Mouse (Mus musculus) liver, embryonic 14.5 days (tissue): ENCODE data around the gene Entpd1. TPM values are rescaled to one million over a fixed set of nuclear protein-coding genes. Genes with fewer than 3 reads are reported as not detected.

Source experiments
- ATAC-seq: fragments of 200-750 bp; cut with Nextera tagmentation; 2 replicates; pipeline ENCODE4 v1.8.0; 2017; ENCODE audit warnings: moderate number of reproducible peaks, mild to moderate bottlenecking, moderate library complexity; ENCODE audit not compliant: insufficient read depth
- DNase-seq, 3 experiments: peaks; one replicate each; pipeline ENCODE4 v3.0.0-alpha.2; 2012 to 2013; ENCODE audit warnings: low read depth in 3 of 3, low spot score in 3 of 3
- H3K27ac ChIP-seq: fragments of 300-500 bp; sonication (generic); 2 replicates; pipeline ENCODE4 v1.5.1; 2014; ENCODE audit warnings: moderate library complexity, mild to moderate bottlenecking, control low read depth, inconsistent platforms
- H3K27me3 ChIP-seq: fragments of 300-500 bp; sonication (generic); 2 replicates; pipeline ENCODE4 v1.6.1; 2014; ENCODE audit warnings: mild to moderate bottlenecking, low read length, moderate library complexity; ENCODE audit not compliant: control insufficient read depth, insufficient read depth
- H3K36me3 ChIP-seq: fragments of 300-500 bp; sonication (generic); replicated peaks from 2 replicates; pipeline ENCODE4 v1.6.1; 2014; ENCODE audit warnings: low read depth; ENCODE audit not compliant: control insufficient read depth, insufficient read depth
- H3K4me1 ChIP-seq, 2 experiments: fragments of 200-500 bp in 1 of 2; fragments of 300-500 bp in 1 of 2; sonication (generic) in 1 of 2; replicated peaks; 2 replicates each; pipeline ENCODE4 v1.6.1; 2012 to 2014; ENCODE audit warnings: antibody characterized with exemption in 1 of 2, inconsistent platforms in 1 of 2, low read length in 1 of 2; ENCODE audit not compliant: control insufficient read depth in 2 of 2, insufficient read depth in 2 of 2
- H3K4me2 ChIP-seq: fragments of 300-500 bp; sonication (generic); 2 replicates; pipeline ENCODE4 v1.6.1; 2014; ENCODE audit warnings: low read depth, mild to moderate bottlenecking, control low read depth, moderate library complexity
- H3K4me3 ChIP-seq, 2 experiments: fragments of 200-500 bp in 1 of 2; fragments of 300-500 bp in 1 of 2; sonication (generic) in 1 of 2; 2 replicates each; pipeline ENCODE4 v1.5.1; 2012 to 2014; ENCODE audit warnings: low read depth in 2 of 2, low read length in 2 of 2, mild to moderate bottlenecking in 2 of 2, control low read depth in 1 of 2, inconsistent platforms in 1 of 2, moderate library complexity in 1 of 2; ENCODE audit not compliant: insufficient read depth in 1 of 2
- H3K9ac ChIP-seq: fragments of 300-500 bp; sonication (generic); replicated peaks from 2 replicates; pipeline ENCODE4 v1.6.1; 2014; ENCODE audit warnings: mild to moderate bottlenecking, control low read depth, moderate library complexity
- H3K9me3 ChIP-seq: fragments of 300-500 bp; sonication (generic); 2 replicates; pipeline ENCODE4 v1.6.1; 2016; ENCODE audit warnings: low read length, mixed read lengths; ENCODE audit not compliant: control insufficient read depth
- CTCF ChIP-seq: IDR thresholded peaks from 2 replicates; pipeline ENCODE4 v1.5.1; 2016; ENCODE audit warnings: antibody characterized with exemption, low read depth, control low read depth
- EP300 ChIP-seq: IDR thresholded peaks from 2 replicates; pipeline ENCODE4 v1.6.1; 2016; ENCODE audit warnings: antibody characterized with exemption, low read depth
- WGBS: fragments of 180-500 bp; shearing (Covaris S2); extraction: QIAGEN DNeasy Blood & Tissue Kit; methylation state at CpG from one replicate; pipeline ENCODE4 v1.1.7; 2014; ENCODE audit not compliant: insufficient replicate concordance; 5-methylcytosine and 5-hydroxymethylcytosine counted together
- polyA plus RNA-seq, 2 experiments: library from polyadenylated mRNA; depleted of rRNA in 1 of 2; stranded (reverse) in 1 of 2; unstranded in 1 of 2; fragments of >200 nt; fragmentation: Nextera tagmentation in 1 of 2; extraction: Ambion mirVana in 1 of 2; gene quantifications; 2 replicates each; pipeline versions ENCODE4 v1.2.1 to v1.2.3; 2012 to 2014

Gene Entpd1
- polyA plus RNA-seq, 2 experiments, result 1.6 to 2.8 TPM

DNA sequence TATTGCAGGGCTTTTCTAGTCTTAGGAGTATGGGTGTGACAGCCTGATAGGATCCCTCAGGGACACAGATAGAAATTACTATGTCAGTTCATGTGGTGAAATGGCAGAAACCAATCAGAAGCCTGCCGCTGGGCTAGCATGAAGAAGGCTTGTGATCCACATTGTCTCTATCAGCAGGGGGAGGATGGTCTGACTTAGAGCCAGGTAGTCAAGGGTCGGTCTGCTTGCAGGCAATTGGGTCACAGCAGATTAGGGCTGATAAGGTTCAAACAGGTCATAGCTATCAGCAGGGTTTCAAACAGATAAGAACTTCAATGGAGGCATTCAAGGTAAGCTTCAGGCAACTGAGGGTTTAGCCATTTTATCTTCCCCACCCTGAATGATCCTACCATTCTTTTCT is 31.3 kb upstream of the Entpd1 start:
- Histone ChIP-seq H3K27me3 (no peaks in the 10 kb centered on the region), H3K4me2 (no peak overlapping the region), H3K36me3 (peaks cover 25% of the 10 kb centered on the region), H3K9me3 (no peaks in the 10 kb centered on the region), H3K4me1 (peaks cover 0 to 4% of the 10 kb centered on the region in 2 experiments; a peak in 2 of 4 replicates), H3K9ac (no peak overlapping the region), H3K27ac (no peak overlapping the region), H3K4me3 (no peak overlapping the region)
- ATAC-seq, result 0 out of 2 replicates have a peak, but pooled peaks have one; percentile 23
- no peak for DNase-seq
- no peak for TF ChIP-seq CTCF
- TF ChIP-seq EP300, result no peak
- WGBS, result 53% methylated on average over 2 of the region's 2 CpGs

DNA sequence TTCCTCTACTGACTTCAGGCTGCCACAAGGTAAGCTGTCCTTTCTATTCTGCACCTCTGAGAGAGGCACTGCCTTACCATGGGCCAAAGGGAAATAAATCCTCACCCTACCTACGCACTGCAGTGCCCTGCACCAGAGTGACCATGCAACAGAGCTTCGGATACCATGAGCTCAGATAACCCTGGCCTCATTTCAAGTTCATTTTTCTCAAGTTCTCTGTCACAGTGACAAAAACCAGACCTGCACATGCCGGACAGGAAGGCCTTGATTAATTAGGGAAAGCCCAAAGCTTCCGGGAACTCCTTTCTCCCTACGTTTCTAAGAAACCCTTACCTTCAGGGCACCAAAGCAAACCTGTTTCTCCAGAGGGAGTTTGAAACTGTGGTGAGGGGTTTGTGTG is 30.5 kb upstream of the Entpd1 start:
- no peak overlapping the region for H3K4me2 ChIP-seq
- WGBS, result 78% methylated on average over 5 of the region's 5 CpGs
- peaks cover 22% of the 10 kb centered on the region for H3K36me3 ChIP-seq
- H3K4me1 ChIP-seq, result peaks cover 3 to 11% of the 10 kb centered on the region in 2 experiments
- DNase-seq, result no peak
- TF ChIP-seq EP300, result no peak
- no peak for TF ChIP-seq CTCF
- no peak overlapping the region for H3K27ac ChIP-seq
- H3K9me3 ChIP-seq, result no peaks in the 10 kb centered on the region
- no peak overlapping the region for H3K9ac ChIP-seq
- H3K27me3 ChIP-seq, result no peaks in the 10 kb centered on the region
- H3K4me3 ChIP-seq, result no peak overlapping the region
- no peak for ATAC-seq

- Histone ChIP-seq H3K9ac (peak overlapping the region; percentile 55), H3K27me3 (no peaks in the 10 kb centered on the region), H3K4me1 (peaks cover 8 to 17% of the 10 kb centered on the region in 2 experiments), H3K36me3 (peaks cover 8% of the 10 kb centered on the region), H3K9me3 (no peaks in the 10 kb centered on the region), H3K27ac (peak overlapping the region; percentile 23), H3K4me3 (peak overlapping the region; percentile 67 to 84), H3K4me2 (peak overlapping the region; percentile 99)
- ATAC-seq (0 out of 2 replicates have a peak, but pooled peaks have one; percentile 15), DNase-seq (peak in 1 of 3 experiments; percentile 20)
- WGBS, result 16% methylated on average over 7 of the region's 7 CpGs
- peak; percentile 56 for TF ChIP-seq EP300
- TF ChIP-seq CTCF, result no peak
Observed at GRCm38 (mm10) chr19:40586908-40587307, 25.3 kb upstream of the Entpd1 start.

- DNase-seq, result peak in 1 of 3 experiments; percentile 24
- Histone ChIP-seq H3K9ac (peak overlapping the region; percentile 55), H3K36me3 (peaks cover 8% of the 10 kb centered on the region), H3K27me3 (no peaks in the 10 kb centered on the region), H3K27ac (peak overlapping the region; percentile 23), H3K4me1 (peaks cover 8 to 17% of the 10 kb centered on the region in 2 experiments), H3K4me2 (peak overlapping the region; percentile 99), H3K4me3 (peak overlapping the region; percentile 67 to 84), H3K9me3 (no peaks in the 10 kb centered on the region)
- 2% methylated on average over 30 of the region's 30 CpGs for WGBS
- TF ChIP-seq CTCF (no peak), EP300 (no peak)
- ATAC-seq, result peak; percentile 63
Observed at GRCm38 (mm10) chr19:40587491-40588292, 24.5 kb upstream of the Entpd1 start.

DNA sequence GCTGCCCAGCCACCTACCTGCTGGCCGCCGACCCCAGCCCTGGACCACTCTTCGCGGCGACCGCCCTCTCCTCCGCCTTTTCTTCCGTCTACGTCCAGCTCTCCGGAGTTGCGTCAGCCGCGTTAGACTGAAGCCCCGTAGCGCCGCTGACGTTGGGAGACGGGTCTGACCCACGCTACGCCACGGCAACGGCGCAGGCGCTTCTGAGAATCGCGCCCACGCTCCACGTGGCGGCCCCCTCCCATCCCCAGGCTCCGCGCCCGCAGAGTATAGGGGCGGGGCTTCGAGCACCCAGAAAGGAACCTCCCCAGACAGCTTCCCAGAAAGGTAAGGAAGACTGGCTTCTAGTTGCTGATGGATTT is 23.9 kb upstream of the Entpd1 start, which contains the start of gene Aldh18a1:
Gene Aldh18a1, minus strand, starts transcription at position 171 of the 362 bp plus-strand sequence.
- H3K9me3 ChIP-seq, result no peaks in the 10 kb centered on the region
- no peak; the same call in 1 of the 2 replicates for TF ChIP-seq EP300
- TF ChIP-seq CTCF, result no peak
- DNase-seq (peak; percentile 74 to 80 (median 76)), ATAC-seq (peak; percentile 86)
- 1% methylated on average over 34 of the region's 34 CpGs for WGBS
- H3K9ac ChIP-seq, result peak within 1 kb of the TSS; percentile 55
- peaks cover 4% of the 10 kb centered on the region for H3K36me3 ChIP-seq
- H3K27ac ChIP-seq, result peak within 1 kb of the TSS; percentile 42
- peak within 1 kb of the TSS; percentile 99 for H3K4me2 ChIP-seq
- H3K4me1 ChIP-seq, result peaks cover 8 to 17% of the 10 kb centered on the region in 2 experiments
- no peaks in the 10 kb centered on the region for H3K27me3 ChIP-seq
- H3K4me3 ChIP-seq, result peak within 1 kb of the TSS; percentile 67 to 84
